In genomic region chr13:23751478-23751956, GRCm38 (mm10) we compare ENCODE assay signal across 7 mouse cellular contexts. TPM values are rescaled to one million over a fixed set of nuclear protein-coding genes. Genes with fewer than 3 reads are reported as not detected.
DNase-seq lines count a peak whose midpoint lies in the region; ATAC-seq and TF ChIP-seq lines count a peak whose summit lies in the region.

No protein-coding gene starts in this region.

- H3K27me3 ChIP-seq in embryonic facial prominence, embryonic 10.5 days (replicated peaks; ENCODE audit: low read depth, poor library complexity, severe bottlenecking) = no peaks in the 10 kb centered on the region
- H3K27me3 ChIP-seq in intestine, postnatal 0 days (replicated peaks; ENCODE audit: control insufficient read depth, insufficient read depth, low read length) = no peaks in the 10 kb centered on the region
- no peaks in the 10 kb centered on the region for H3K27me3 ChIP-seq in neural tube, embryonic 14.5 days (ENCODE audit: control insufficient read depth, insufficient read depth, low read length)

- peaks cover 21% of the 10 kb centered on the region for H3K4me1 ChIP-seq in embryonic facial prominence, embryonic 10.5 days
- H3K4me1 ChIP-seq in intestine, postnatal 0 days (replicated peaks; ENCODE audit: control insufficient read depth, insufficient read depth, low read length) = peaks cover 4% of the 10 kb centered on the region; the same call in 1 of the 2 replicates
- peaks cover 13% of the 10 kb centered on the region for H3K4me1 ChIP-seq in neural tube, embryonic 14.5 days (ENCODE audit: control insufficient read depth, insufficient read depth, low read length)

- peak overlapping the region; percentile 58 for H3K4me3 ChIP-seq in embryonic facial prominence, embryonic 10.5 days
- peak overlapping the region; percentile 32 for H3K4me3 ChIP-seq in intestine, postnatal 0 days (ENCODE audit: low read depth, low read length)
- peak overlapping the region; percentile 35 for H3K4me3 ChIP-seq in neural tube, embryonic 14.5 days (ENCODE audit: low read depth, low read length)

- WGBS in embryonic facial prominence, embryonic 10.5 days = 1% methylated on average over 11 of the region's 11 CpGs
- under 1% methylated on average over 11 of the region's 11 CpGs for WGBS in intestine, postnatal 0 days
- WGBS in neural tube, embryonic 14.5 days = 2% methylated on average over 11 of the region's 11 CpGs

- no peaks in the 10 kb centered on the region for H3K36me3 ChIP-seq in embryonic facial prominence, embryonic 10.5 days (replicated peaks)
- H3K36me3 ChIP-seq in intestine, postnatal 0 days (ENCODE audit: control insufficient read depth, insufficient read depth) = no peaks in the 10 kb centered on the region
- no peaks in the 10 kb centered on the region for H3K36me3 ChIP-seq in neural tube, embryonic 14.5 days (ENCODE audit: control insufficient read depth, insufficient read depth, low read length)

- peak; percentile 57 for DNase-seq in thymus, postnatal 0 days (ENCODE audit: low spot score)
- DNase-seq in thymus, adult 18-20 months = no peak
- no peak for DNase-seq in embryonic facial prominence, embryonic 10.5 days (ENCODE audit: low spot score)
- no peak for DNase-seq in MN1 (ENCODE audit: low spot score)
- no peak for DNase-seq in spleen, adult 12 weeks (ENCODE audit: low spot score)

- ATAC-seq in intestine, postnatal 0 days = no peak
- no peak; the same call in 1 of the 2 replicates for ATAC-seq in neural tube, embryonic 14.5 days (ENCODE audit: low read depth)

- no peak for TF ChIP-seq CTCF in intestine, postnatal 0 days (IDR thresholded peaks at IDR 0.05; ENCODE audit: low read depth)

- H3K9ac ChIP-seq in intestine, postnatal 0 days (ENCODE audit: low read depth, low read length) = no peak overlapping the region
- no peak overlapping the region for H3K9ac ChIP-seq in neural tube, embryonic 14.5 days (replicated peaks; ENCODE audit: low read depth, low read length)

- H3K27ac ChIP-seq in embryonic facial prominence, embryonic 10.5 days (replicated peaks) = peak overlapping the region; percentile 98
- peak overlapping the region; percentile 77 for H3K27ac ChIP-seq in intestine, postnatal 0 days (ENCODE audit: low read depth, low read length)
- peak overlapping the region; percentile 86; the same call in 1 of the 2 replicates for H3K27ac ChIP-seq in neural tube, embryonic 14.5 days (ENCODE audit: low read depth, low read length)

- peak overlapping the region; percentile 72 for H3K4me2 ChIP-seq in intestine, postnatal 0 days (replicated peaks; ENCODE audit: low read depth)
- H3K4me2 ChIP-seq in neural tube, embryonic 14.5 days (ENCODE audit: low read depth, low read length) = peak overlapping the region; percentile 56

- H3K9me3 ChIP-seq in embryonic facial prominence, embryonic 10.5 days = no peaks in the 10 kb centered on the region
- no peaks in the 10 kb centered on the region for H3K9me3 ChIP-seq in intestine, postnatal 0 days (ENCODE audit: control insufficient read depth)
- H3K9me3 ChIP-seq in neural tube, embryonic 14.5 days (ENCODE audit: control insufficient read depth, low read length) = no peaks in the 10 kb centered on the region

RNA-seq across cellular contexts. Expression of gene Hist1h3b, which starts 0.6 kb away (rescaled TPM):
- 45.8 and 78.0 TPM in 2 replicates for polyA plus RNA-seq in thymus, postnatal 0 days (2015; fragmentation: Nextera tagmentation; extraction: Ambion mirVana)
- polyA plus RNA-seq in embryonic facial prominence, embryonic 10.5 days (2016; fragmentation: Nextera tagmentation; extraction: Ambion mirVana) = 9.5 and 10.3 TPM in 2 replicates
- 1.3 and 1.5 TPM in 2 replicates for polyA plus RNA-seq in intestine, postnatal 0 days (2015; fragmentation: Nextera tagmentation; extraction: Ambion mirVana)
- 0.51 and 1.3 TPM in 2 replicates for polyA plus RNA-seq in neural tube, embryonic 14.5 days (2014; fragmentation: Nextera tagmentation; extraction: Ambion mirVana)

RNA-seq across cellular contexts. Expression of gene Hist1h2ab, which starts 0.6 kb away (rescaled TPM):
- 144 and 155 TPM in 2 replicates for polyA plus RNA-seq in thymus, postnatal 0 days (2015; fragmentation: Nextera tagmentation; extraction: Ambion mirVana)
- polyA plus RNA-seq in embryonic facial prominence, embryonic 10.5 days (2016; fragmentation: Nextera tagmentation; extraction: Ambion mirVana) = 39.1 and 43.8 TPM in 2 replicates
- 11.7 and 12.1 TPM in 2 replicates for polyA plus RNA-seq in intestine, postnatal 0 days (2015; fragmentation: Nextera tagmentation; extraction: Ambion mirVana)
- 3.5 and 4.0 TPM in 2 replicates for polyA plus RNA-seq in neural tube, embryonic 14.5 days (2014; fragmentation: Nextera tagmentation; extraction: Ambion mirVana)

RNA-seq across cellular contexts. Expression of gene Hist1h2bb, which starts 5.0 kb away (rescaled TPM):
- 10.8 and 12.6 TPM in 2 replicates for polyA plus RNA-seq in thymus, postnatal 0 days (2015; fragmentation: Nextera tagmentation; extraction: Ambion mirVana)
- 1.9 and 2.9 TPM in 2 replicates for polyA plus RNA-seq in embryonic facial prominence, embryonic 10.5 days (2016; fragmentation: Nextera tagmentation; extraction: Ambion mirVana)
- polyA plus RNA-seq in intestine, postnatal 0 days (2015; fragmentation: Nextera tagmentation; extraction: Ambion mirVana) = 0.37 and 0.48 TPM in 2 replicates
- not detected in 2 replicates for polyA plus RNA-seq in neural tube, embryonic 14.5 days (2014; fragmentation: Nextera tagmentation; extraction: Ambion mirVana)

RNA-seq across cellular contexts. Expression of gene Hist1h4b, which starts 5.3 kb away (rescaled TPM):
- 15.5 and 15.6 TPM in 2 replicates for polyA plus RNA-seq in thymus, postnatal 0 days (2015; fragmentation: Nextera tagmentation; extraction: Ambion mirVana)
- polyA plus RNA-seq in embryonic facial prominence, embryonic 10.5 days (2016; fragmentation: Nextera tagmentation; extraction: Ambion mirVana) = 2.8 and 7.1 TPM in 2 replicates
- polyA plus RNA-seq in intestine, postnatal 0 days (2015; fragmentation: Nextera tagmentation; extraction: Ambion mirVana) = 0.76 and 1.4 TPM in 2 replicates
- 1.8 TPM in 1 of 2 replicates, not detected in the other for polyA plus RNA-seq in neural tube, embryonic 14.5 days (2014; fragmentation: Nextera tagmentation; extraction: Ambion mirVana)

RNA-seq across cellular contexts. Expression of gene Hist1h3c, which starts 6.1 kb away (rescaled TPM):
- 32.0 and 33.1 TPM in 2 replicates for polyA plus RNA-seq in thymus, postnatal 0 days (2015; fragmentation: Nextera tagmentation; extraction: Ambion mirVana)
- polyA plus RNA-seq in embryonic facial prominence, embryonic 10.5 days (2016; fragmentation: Nextera tagmentation; extraction: Ambion mirVana) = 8.6 and 10.0 TPM in 2 replicates
- polyA plus RNA-seq in intestine, postnatal 0 days (2015; fragmentation: Nextera tagmentation; extraction: Ambion mirVana) = 1.2 and 1.4 TPM in 2 replicates
- not detected in 2 replicates for polyA plus RNA-seq in neural tube, embryonic 14.5 days (2014; fragmentation: Nextera tagmentation; extraction: Ambion mirVana)
